Mouse (Mus musculus) heart, postnatal 25 days (tissue): Measurements from ENCODE around the gene Csnk2b. TPM values are rescaled to one million over a fixed set of nuclear protein-coding genes. Genes with fewer than 3 reads are reported as not detected.

Experiments
- DNase-seq: peaks from one replicate; pipeline ENCODE4 v3.0.0; 2022; ENCODE audit warnings: low spot score
- intact Hi-C: fragments of 180-260 bp; cut with DNase I; formaldehyde crosslinking; loops from one replicate; pipeline ENCODE4 v1.15.1; 2025
- total RNA-seq, 2 experiments: library from RNA; stranded (reverse); gene quantifications; 2 replicates each; pipeline ENCODE4 v1.2.3; 2021

The Csnk2b gene
- total RNA-seq, 2 experiments from 2014 or later: 155 to 167 TPM

- no peak for DNase-seq
- intact Hi-C loops: no loop called here
Measured at GRCm38 (mm10) chr17:35070556-35071229, 51.2 kb downstream of the Csnk2b start.

GRCm38 (mm10) chr17:35068213-35068914 lies 53.5 kb downstream of the Csnk2b start:
- DNase-seq: no peak
- intact Hi-C loops: no loop called here

Other genes with a start within 250 kb of the Csnk2b start
- gene Zbtb12, start 242.6 kb downstream of the Csnk2b start, total RNA-seq: 1 to 10 TPM; 6.4 to 7.4 TPM
- gene Gm20547, start 240.0 kb downstream of the Csnk2b start, total RNA-seq: under 1 TPM in 1 of 2 experiments, not detected in 1; 0.08 TPM
- 1 to 10 TPM; 2.8 to 4.1 TPM for gene C2, start 223.8 kb downstream of the Csnk2b start, total RNA-seq
- 10 to 100 TPM; 37.6 to 39.1 TPM for gene Ehmt2, start 223.6 kb downstream of the Csnk2b start, total RNA-seq
- not detected for gene Slc44a4, start 207.6 kb downstream of the Csnk2b start, total RNA-seq
- 10 to 100 TPM; 12.7 to 14.1 TPM for gene Neu1, start 190.8 kb downstream of the Csnk2b start, total RNA-seq
- 1 to 10 TPM; 1.9 to 6.9 TPM for gene Hspa1b, start 162.8 kb downstream of the Csnk2b start, total RNA-seq
- not detected for gene Gm20481, start 152.1 kb downstream of the Csnk2b start, total RNA-seq
- gene Hspa1a, start 149.9 kb downstream of the Csnk2b start, total RNA-seq: 1 to 10 TPM; 2.9 to 7.7 TPM
- gene Hspa1l, start 149.3 kb downstream of the Csnk2b start, total RNA-seq: 1 to 10 TPM; 6.9 to 8.1 TPM
- 10 to 100 TPM; 19.0 to 19.1 TPM for gene Lsm2, start 140.2 kb downstream of the Csnk2b start, total RNA-seq
- 10 to 100 TPM; 25.7 to 26.9 TPM for gene Vars, start 121.1 kb downstream of the Csnk2b start, total RNA-seq
- gene Vwa7, start 105.5 kb downstream of the Csnk2b start, total RNA-seq: 1 to 10 TPM; 7.3 to 7.7 TPM
- not detected for gene Sapcd1, start 94.0 kb downstream of the Csnk2b start, total RNA-seq
- gene Msh5, start 75.3 kb downstream of the Csnk2b start, total RNA-seq: 1 to 10 TPM in 1 of 2 experiments, under 1 TPM in 1; 0.57 to 1.3 TPM
- gene Clic1, start 72.1 kb downstream of the Csnk2b start, total RNA-seq: 10 to 100 TPM; 40.0 to 46.1 TPM
- gene Ddah2, start 63.0 kb downstream of the Csnk2b start, total RNA-seq: 10 to 100 TPM; 27.7 to 31.3 TPM
- not detected for gene Ly6g6c, start 56.7 kb downstream of the Csnk2b start, total RNA-seq
- gene Mpig6b, start 55.9 kb downstream of the Csnk2b start, total RNA-seq: under 1 TPM; 0.18 to 0.87 TPM
- not detected for gene Ly6g6e, start 45.2 kb downstream of the Csnk2b start, total RNA-seq
- under 1 TPM; 0.53 to 0.78 TPM for gene Ly6g6d, start 44.0 kb downstream of the Csnk2b start, total RNA-seq
- not detected for gene Ly6g6f, start 36.4 kb downstream of the Csnk2b start, total RNA-seq
- 10 to 100 TPM; 47.9 to 57.5 TPM for gene Abhd16a, start 32.8 kb downstream of the Csnk2b start, total RNA-seq
- not detected for gene Ly6g5c, start 13.8 kb downstream of the Csnk2b start, total RNA-seq
- under 1 TPM in 1 of 2 experiments, not detected in 1; 0.36 TPM for gene Ly6g5b, start 6.6 kb downstream of the Csnk2b start, total RNA-seq
- 1 to 10 TPM; 6.3 to 9.5 TPM for gene Gpank1, start 598 bp downstream of the Csnk2b start, total RNA-seq
- 10 to 100 TPM; 27.0 to 27.1 TPM for gene D17H6S53E, start 4.3 kb upstream of the Csnk2b start, total RNA-seq
- not detected for gene Apom, start 10.0 kb upstream of the Csnk2b start, total RNA-seq
- gene Bag6, start 13.1 kb upstream of the Csnk2b start, total RNA-seq: 100 to 1,000 TPM; 222 to 232 TPM
- gene Prrc2a, start 42.8 kb upstream of the Csnk2b start, total RNA-seq: 100 to 1,000 TPM; 135 to 143 TPM
- 1 to 10 TPM; 2.3 to 3.5 TPM for gene Aif1, start 54.0 kb upstream of the Csnk2b start, total RNA-seq
- gene Lst1, start 66.4 kb upstream of the Csnk2b start, total RNA-seq: 1 to 10 TPM; 2.7 to 5.3 TPM
- 1 to 10 TPM; 1.4 to 1.8 TPM for gene Ltb, start 72.4 kb upstream of the Csnk2b start, total RNA-seq
- under 1 TPM; 0.56 to 0.60 TPM for gene Tnf, start 80.0 kb upstream of the Csnk2b start, total RNA-seq
- not detected for gene Lta, start 83.3 kb upstream of the Csnk2b start, total RNA-seq
- gene Gm16181, start 98.8 kb upstream of the Csnk2b start, total RNA-seq: under 1 TPM; 0.50 to 0.65 TPM
- 1 to 10 TPM; 2.5 to 2.8 TPM for gene Atp6v1g2, start 111.6 kb upstream of the Csnk2b start, total RNA-seq
- 1 to 10 TPM; 8.2 to 8.7 TPM for gene Nfkbil1, start 113.7 kb upstream of the Csnk2b start, total RNA-seq
- 10 to 100 TPM; 89.2 to 99.4 TPM for gene Ddx39b, start 119.7 kb upstream of the Csnk2b start, total RNA-seq
- gene H2-D1, start 140.7 kb upstream of the Csnk2b start, total RNA-seq: 10 to 100 TPM; 84.3 to 89.6 TPM
- 1 to 10 TPM in 1 of 2 experiments, under 1 TPM in 1; 0.23 to 1.1 TPM for gene H2-Q1, start 198.4 kb upstream of the Csnk2b start, total RNA-seq
- gene H2-Q2, start 220.2 kb upstream of the Csnk2b start, total RNA-seq: under 1 TPM; 0.95 to 0.99 TPM